Mouse (Mus musculus): ENCODE measurements around the gene Rab4a.

DNA sequence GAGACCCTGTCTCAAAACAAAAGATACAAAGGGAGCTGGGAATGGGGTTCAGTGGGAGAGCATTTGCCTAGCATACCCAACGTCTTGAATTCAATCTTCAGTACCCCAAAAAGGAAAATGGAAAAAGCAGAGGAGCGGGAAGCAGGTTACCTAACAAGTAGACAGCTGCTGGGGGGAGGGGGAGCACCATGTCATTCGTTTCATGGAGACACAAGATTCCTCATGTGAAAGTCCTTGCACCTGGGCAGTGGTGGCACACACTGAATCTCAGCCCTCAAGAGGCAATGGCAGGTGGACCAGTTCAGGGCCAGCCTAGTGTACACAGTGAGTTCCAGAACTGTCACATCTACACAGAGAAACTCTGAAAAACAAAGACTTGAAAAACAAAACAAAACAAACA, 51.6 kb downstream of the Rab4a start:
- TF ChIP-seq POLR2A (IDR thresholded peaks at IDR 0.05; ENCODE audit: control insufficient read depth in 1 of 2, insufficient read depth in 1 of 2, low read depth in 1 of 2, low read length in 2 of 2, poor library complexity in 1 of 2) (no peak), CTCF (IDR thresholded peaks at IDR 0.05 in 2 of 3, conservative IDR thresholded peaks at IDR 0.05 in 1 of 3; ENCODE audit: control insufficient read depth in 1 of 3, insufficient read depth in 1 of 3, low read depth in 2 of 3, low read length in 3 of 3, poor library complexity in 1 of 3, severe bottlenecking in 1 of 3) (no peak), MAFK (IDR thresholded peaks at IDR 0.05; ENCODE audit: borderline replicate concordance, low read depth, low read length) (no peak), RCOR1 (IDR thresholded peaks at IDR 0.05; ENCODE audit: low read depth, low read length) (no peak), HCFC1 (IDR thresholded peaks at IDR 0.05; ENCODE audit: low read depth, low read length) (no peak), MAZ (IDR thresholded peaks at IDR 0.05; ENCODE audit: low read depth, low read length) (no peak), USF2 (IDR thresholded peaks at IDR 0.05; ENCODE audit: borderline replicate concordance in 1 of 2, insufficient read depth in 1 of 2, low read depth in 1 of 2, low read length in 2 of 2) (no peak)
